Mouse (Mus musculus): ENCODE results near the gene Rab34. TPM values are rescaled to one million over a fixed set of nuclear protein-coding genes. Genes with fewer than 3 reads are reported as not detected.
"Not testable (repeated sequence)": the region's sequence is repeated elsewhere in the genome, so short reads cannot be mapped to it uniquely, and the experiment has no call there.

The Rab34 gene
- polyA plus RNA-seq, 1 experiment from 2014 or later: 71.8 TPM

GRCm38 (mm10) chr11:78177903-78178858, 10.0 kb upstream of the Rab34 start:
- H3K27me3 ChIP-seq (ENCODE audit: insufficient read depth, poor library complexity, severe bottlenecking): no peaks in the 10 kb centered on the region
- peak; percentile 96 for DNase-seq (ENCODE audit: low spot score)
- WGBS: under 1% methylated on average over 82 of the region's 84 CpGs
- peak overlapping the region; percentile 93 for H3K27ac ChIP-seq
- peaks cover 62% of the 10 kb centered on the region for H3K4me1 ChIP-seq (replicated peaks)
- no peaks in the 10 kb centered on the region for H3K9me3 ChIP-seq
- peaks cover 42% of the 10 kb centered on the region for H3K36me3 ChIP-seq
- H3K4me3 ChIP-seq: peak overlapping the region; percentile 62

- peaks cover 66% of the 10 kb centered on the region for H3K4me1 ChIP-seq (replicated peaks)
- peak; percentile 58 for DNase-seq (ENCODE audit: low spot score)
- peak overlapping the region; percentile 93 for H3K27ac ChIP-seq
- no peaks in the 10 kb centered on the region for H3K9me3 ChIP-seq
- peak overlapping the region; percentile 62 for H3K4me3 ChIP-seq
- under 1% methylated on average over 29 of the region's 29 CpGs for WGBS
- no peaks in the 10 kb centered on the region for H3K27me3 ChIP-seq (ENCODE audit: insufficient read depth, poor library complexity, severe bottlenecking)
- peaks cover 42% of the 10 kb centered on the region for H3K36me3 ChIP-seq
Measured at GRCm38 (mm10) chr11:78178859-78179437, 9.3 kb upstream of the Rab34 start.

- peaks cover 70% of the 10 kb centered on the region for H3K4me1 ChIP-seq (replicated peaks)
- H3K9me3 ChIP-seq: no peaks in the 10 kb centered on the region
- WGBS: 31% methylated on average over 8 of the region's 8 CpGs
- H3K27me3 ChIP-seq (ENCODE audit: insufficient read depth, poor library complexity, severe bottlenecking): no peaks in the 10 kb centered on the region
- H3K4me3 ChIP-seq: peak overlapping the region; percentile 62
- H3K27ac ChIP-seq: no peak overlapping the region
- H3K36me3 ChIP-seq: peaks cover 42% of the 10 kb centered on the region
- no peak for DNase-seq (ENCODE audit: low spot score)
Measured at GRCm38 (mm10) chr11:78179438-78179999, 8.7 kb upstream of the Rab34 start.

- DNase-seq (ENCODE audit: low spot score): no peak
- H3K27ac ChIP-seq: no peak overlapping the region
- WGBS: 79% methylated on average over 6 of the region's 6 CpGs
- peaks cover 70% of the 10 kb centered on the region for H3K4me1 ChIP-seq (replicated peaks)
- no peaks in the 10 kb centered on the region for H3K9me3 ChIP-seq
- H3K4me3 ChIP-seq: peak overlapping the region; percentile 32
- no peaks in the 10 kb centered on the region for H3K27me3 ChIP-seq (ENCODE audit: insufficient read depth, poor library complexity, severe bottlenecking)
- peaks cover 42% of the 10 kb centered on the region for H3K36me3 ChIP-seq
Measured at GRCm38 (mm10) chr11:78180081-78180761, 8.0 kb upstream of the Rab34 start.

- H3K4me3 ChIP-seq: peak overlapping the region; percentile 95
- WGBS: 55% methylated on average over 2 of the region's 2 CpGs
- H3K27me3 ChIP-seq (ENCODE audit: insufficient read depth, poor library complexity, severe bottlenecking): no peaks in the 10 kb centered on the region
- peaks cover 42% of the 10 kb centered on the region for H3K36me3 ChIP-seq
- no peak for DNase-seq (ENCODE audit: low spot score)
- H3K27ac ChIP-seq: peak overlapping the region; percentile 99; the same call in 1 of the 2 replicates
- H3K4me1 ChIP-seq (replicated peaks): peaks cover 62% of the 10 kb centered on the region
- no peaks in the 10 kb centered on the region for H3K9me3 ChIP-seq
Measured at GRCm38 (mm10) chr11:78181830-78182357, 6.3 kb upstream of the Rab34 start.

- Histone ChIP-seq H3K27me3 (ENCODE audit: insufficient read depth, poor library complexity, severe bottlenecking) (no peaks in the 10 kb centered on the region), H3K9me3 (no peaks in the 10 kb centered on the region), H3K27ac (peak overlapping the region; percentile 99), H3K4me3 (peak overlapping the region; percentile 95), H3K4me1 (replicated peaks) (peaks cover 57% of the 10 kb centered on the region), H3K36me3 (peaks cover 42% of the 10 kb centered on the region)
- WGBS: 14% methylated on average over 7 of the region's 7 CpGs
- no peak for DNase-seq (ENCODE audit: low spot score)
Measured at GRCm38 (mm10) chr11:78182450-78182849, 5.8 kb upstream of the Rab34 start.

GRCm38 (mm10) chr11:78182961-78183844, 5.0 kb upstream of the Rab34 start, which contains the start of gene Rpl23a:
Gene Rpl23a, minus strand, starts transcription at chr11:78183584.
- Histone ChIP-seq H3K27me3 (ENCODE audit: insufficient read depth, poor library complexity, severe bottlenecking) (no peaks in the 10 kb centered on the region), H3K9me3 (no peaks in the 10 kb centered on the region), H3K4me1 (replicated peaks) (peaks cover 55% of the 10 kb centered on the region), H3K36me3 (peaks cover 42% of the 10 kb centered on the region), H3K4me3 (peak within 1 kb of the TSS; percentile 95), H3K27ac (peak within 1 kb of the TSS; percentile 99)
- peak; percentile 88 for DNase-seq (ENCODE audit: low spot score)
- under 1% methylated on average over 38 of the region's 38 CpGs for WGBS

- 54% methylated on average over 10 of the region's 10 CpGs for WGBS
- peaks cover 55% of the 10 kb centered on the region for H3K4me1 ChIP-seq (replicated peaks)
- no peaks in the 10 kb centered on the region for H3K9me3 ChIP-seq
- H3K4me3 ChIP-seq: peak overlapping the region; percentile 95
- DNase-seq (ENCODE audit: low spot score): no peak
- peak overlapping the region; percentile 99 for H3K27ac ChIP-seq
- peaks cover 34% of the 10 kb centered on the region for H3K36me3 ChIP-seq
- no peaks in the 10 kb centered on the region for H3K27me3 ChIP-seq (ENCODE audit: insufficient read depth, poor library complexity, severe bottlenecking)
Measured at GRCm38 (mm10) chr11:78183884-78184514, 4.2 kb upstream of the Rab34 start.

- not testable (repeated sequence) for H3K27ac ChIP-seq; H3K4me3 ChIP-seq; H3K9me3 ChIP-seq; DNase-seq (ENCODE audit: low spot score); H3K27me3 ChIP-seq (ENCODE audit: insufficient read depth, poor library complexity, severe bottlenecking)
- WGBS: 95% methylated on average over 6 of the region's 6 CpGs
- H3K4me1 ChIP-seq (replicated peaks): peaks cover 55% of the 10 kb centered on the region
- peaks cover 29% of the 10 kb centered on the region for H3K36me3 ChIP-seq
Measured at GRCm38 (mm10) chr11:78184702-78185101, 3.5 kb upstream of the Rab34 start.

- peaks cover 37% of the 10 kb centered on the region for H3K36me3 ChIP-seq
- H3K4me1 ChIP-seq (replicated peaks): peaks cover 34% of the 10 kb centered on the region
- WGBS: under 1% methylated on average over 42 of the region's 42 CpGs
- H3K27me3 ChIP-seq (ENCODE audit: insufficient read depth, poor library complexity, severe bottlenecking): 0 out of 2 replicates have a peak, but pooled peaks cover 3% of the 10 kb centered on the region
- no peaks in the 10 kb centered on the region for H3K9me3 ChIP-seq
- peak overlapping the region; percentile 98 for H3K27ac ChIP-seq
- DNase-seq (ENCODE audit: low spot score): peak; percentile 94
- peak overlapping the region; percentile 73 for H3K4me3 ChIP-seq
Measured at GRCm38 (mm10) chr11:78189234-78190040, 1.2 kb downstream of the Rab34 start.

All from hindbrain, embryonic 10.5 days (tissue).